Mouse (Mus musculus) G1E-ER4 (cell line): Measurements from ENCODE around the gene Smyd1. TPM values are rescaled to one million over a fixed set of nuclear protein-coding genes. Genes with fewer than 3 reads are reported as not detected.

Source experiments
- GATA1 ChIP-seq: IDR thresholded peaks from one replicate; pipeline ENCODE4 v1.8.0; 2012; ENCODE audit warnings: low read length, inconsistent platforms
- polyA plus RNA-seq: library from polyadenylated mRNA; stranded (reverse); fragments of >175 nt; gene quantifications from 2 replicates; pipeline ENCODE4 v1.2.3, GENCODE M21; 2012

Gene Smyd1
- polyA plus RNA-seq, 1 experiment = 0.04 TPM

DNA sequence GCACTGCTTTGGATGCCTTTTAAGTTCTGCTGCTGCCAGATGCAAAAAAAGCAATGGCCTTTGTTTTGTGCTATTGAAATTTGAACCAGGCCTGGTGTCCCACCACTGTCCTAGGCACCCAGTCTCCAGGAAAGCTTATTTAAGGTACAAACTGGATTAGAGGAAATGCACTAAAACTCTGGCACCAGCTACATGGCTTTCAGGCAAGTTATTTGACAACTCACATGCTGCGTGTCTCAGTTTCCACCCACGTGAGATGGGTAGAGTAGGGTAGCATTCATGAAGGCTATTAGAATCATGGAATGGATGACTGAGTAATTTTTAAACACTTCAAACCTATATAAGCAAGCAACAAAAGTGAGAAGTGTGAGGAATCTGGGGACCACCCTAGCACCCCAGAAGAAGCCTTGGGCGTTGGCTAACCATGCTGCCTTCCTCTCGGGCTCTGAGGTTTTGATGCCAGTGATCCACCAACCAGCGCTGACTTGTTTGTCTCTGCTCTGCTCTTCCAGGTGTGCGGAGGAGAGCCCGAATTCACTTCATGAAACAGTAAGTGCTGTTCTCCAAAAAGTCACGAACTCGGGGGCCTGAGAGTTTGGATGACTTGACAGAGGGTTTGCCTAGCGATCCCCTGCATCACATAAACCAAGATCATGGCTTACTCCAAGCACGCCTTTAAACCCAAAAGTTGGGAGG lies 11.7 kb upstream of the Smyd1 start:
- TF ChIP-seq GATA1 = no peak

DNA sequence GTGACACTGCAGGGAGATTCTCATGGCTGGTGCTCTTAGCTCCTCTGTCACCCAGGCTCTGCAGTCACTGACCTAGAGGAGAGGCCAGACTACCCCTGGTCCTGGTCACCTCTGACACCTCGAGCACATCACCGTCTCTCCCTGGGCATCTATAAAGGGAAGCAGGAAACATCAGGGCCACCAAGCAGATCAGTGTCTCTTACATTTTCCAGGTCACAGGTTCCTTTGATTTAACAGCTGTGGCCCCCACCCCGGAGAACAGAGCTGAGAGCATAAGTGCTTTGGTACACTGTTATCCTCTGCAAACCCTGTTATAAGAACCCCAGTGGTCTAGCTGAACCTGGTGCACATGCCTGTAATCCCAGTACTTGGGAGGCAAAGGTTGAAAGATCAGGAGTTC lies 11.0 kb upstream of the Smyd1 start:
- TF ChIP-seq GATA1 = no peak

DNA sequence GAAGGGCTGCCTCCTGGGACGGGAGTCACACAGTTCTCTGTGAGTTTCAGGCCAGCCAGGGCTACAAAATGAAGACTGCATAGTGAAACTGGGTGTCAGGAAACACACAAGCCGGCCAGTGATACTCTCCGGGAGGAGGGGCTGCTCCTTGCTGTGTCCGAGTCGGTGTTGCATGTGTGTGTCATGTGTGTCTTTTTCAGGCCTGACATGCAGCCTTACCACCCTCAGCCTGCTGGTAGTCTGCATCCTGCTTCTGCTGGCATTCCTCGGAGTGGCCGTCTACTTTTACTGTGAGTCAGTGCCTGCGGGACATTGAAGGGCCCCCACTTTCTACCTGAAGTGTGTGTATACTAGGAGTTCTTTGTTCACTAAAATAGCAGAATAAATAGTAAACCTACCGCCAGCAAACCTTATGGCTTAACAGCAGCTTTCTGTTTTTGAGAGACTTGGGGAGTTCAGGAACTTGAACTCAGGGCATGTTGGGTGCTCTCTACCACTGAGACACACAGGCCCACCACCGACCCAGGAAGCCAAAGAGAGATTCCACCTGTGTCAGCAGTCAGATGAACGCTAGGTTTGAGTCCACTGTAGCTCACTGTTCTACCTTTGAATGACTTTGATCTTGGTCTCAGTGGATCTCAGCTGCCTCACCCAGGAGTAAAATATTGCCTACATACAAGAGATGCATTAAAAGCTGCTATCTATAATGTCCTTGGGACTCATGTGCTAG lies 10.4 kb upstream of the Smyd1 start:
- no peak for TF ChIP-seq GATA1

DNA sequence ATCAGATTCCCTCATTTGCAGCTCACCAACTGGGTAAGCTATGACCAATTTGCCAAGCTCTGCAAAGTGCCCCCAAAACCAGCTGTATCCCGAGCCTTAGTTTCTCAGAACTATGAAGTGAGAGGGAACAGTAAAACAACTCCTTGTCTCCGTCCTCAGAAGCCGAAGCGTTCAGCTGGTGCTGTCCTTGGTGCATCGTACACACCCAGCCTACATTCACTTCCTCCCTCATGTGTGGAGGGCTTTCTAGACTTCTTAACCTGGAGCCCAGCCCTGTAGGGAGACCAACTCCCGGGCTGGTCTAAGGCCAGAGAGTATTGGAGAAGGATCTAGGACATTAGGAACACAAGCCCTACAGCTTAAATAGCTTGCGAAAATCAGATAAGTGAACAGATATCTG lies 8.5 kb upstream of the Smyd1 start:
- TF ChIP-seq GATA1 = no peak

DNA sequence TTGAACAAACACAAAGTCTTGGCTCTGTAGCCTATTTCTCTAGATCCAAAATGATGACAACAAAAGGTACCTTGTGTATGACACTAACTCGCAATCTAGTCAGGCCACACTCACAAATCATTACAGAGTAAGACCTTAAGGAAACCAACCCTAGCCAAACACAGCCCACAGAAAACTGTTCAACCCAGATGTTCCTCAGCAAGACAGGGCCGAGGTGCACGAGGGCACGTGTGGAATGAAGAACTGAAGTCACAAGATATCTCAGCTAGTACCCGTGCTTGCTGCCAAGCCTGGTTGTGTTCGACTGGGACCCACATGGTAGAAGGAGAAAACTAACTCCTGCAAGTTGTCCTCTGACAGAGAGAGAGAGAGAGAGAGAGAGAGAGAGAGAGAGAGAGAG lies 7.8 kb upstream of the Smyd1 start:
- TF ChIP-seq GATA1 = no peak

DNA sequence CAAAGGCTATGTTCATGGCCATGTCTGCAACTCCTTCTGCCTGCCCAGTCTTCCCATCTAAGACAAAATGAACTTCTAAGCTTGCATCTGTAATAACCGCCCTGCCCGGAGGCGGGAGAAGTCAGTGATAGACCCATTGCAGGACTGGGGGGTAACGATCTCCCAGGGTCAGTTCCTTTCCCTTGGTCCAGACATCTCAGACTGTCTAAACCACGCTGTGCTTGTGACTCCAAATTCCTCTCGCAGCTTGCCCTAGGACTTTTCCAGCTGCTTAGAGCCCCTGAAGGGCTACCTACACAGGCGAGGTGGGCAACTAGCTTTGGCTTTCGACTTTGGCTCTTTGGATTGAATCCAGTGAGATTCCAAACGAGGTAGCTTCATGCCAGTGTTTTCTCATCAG lies 2.8 kb upstream of the Smyd1 start:
- TF ChIP-seq GATA1 = no peak

DNA sequence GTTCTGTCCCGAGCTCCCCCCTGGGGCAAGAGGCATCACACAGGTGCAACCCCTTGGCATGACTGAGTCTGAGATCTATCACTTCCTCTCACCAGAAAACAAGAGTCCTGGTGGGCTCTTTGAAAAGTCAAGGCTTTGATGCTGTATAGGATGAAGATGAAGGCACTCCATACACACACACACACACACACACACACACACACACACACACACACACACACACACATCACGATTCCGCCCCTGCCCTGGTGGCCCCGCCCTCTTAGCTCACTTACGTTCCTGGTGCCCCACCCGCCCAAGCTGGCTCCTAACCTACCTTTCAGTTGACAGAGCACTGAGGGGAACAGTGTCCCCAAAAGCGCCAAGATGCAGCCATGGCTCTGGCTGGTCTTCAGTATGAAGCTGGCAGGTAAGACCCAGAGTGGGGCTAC lies 473 bp upstream of the Smyd1 start, which contains the start of gene Cd8b1:
TSS of gene Cd8b1 (plus strand) at position 298 of the 431 bp plus-strand sequence.
- TF ChIP-seq GATA1 = no peak

DNA sequence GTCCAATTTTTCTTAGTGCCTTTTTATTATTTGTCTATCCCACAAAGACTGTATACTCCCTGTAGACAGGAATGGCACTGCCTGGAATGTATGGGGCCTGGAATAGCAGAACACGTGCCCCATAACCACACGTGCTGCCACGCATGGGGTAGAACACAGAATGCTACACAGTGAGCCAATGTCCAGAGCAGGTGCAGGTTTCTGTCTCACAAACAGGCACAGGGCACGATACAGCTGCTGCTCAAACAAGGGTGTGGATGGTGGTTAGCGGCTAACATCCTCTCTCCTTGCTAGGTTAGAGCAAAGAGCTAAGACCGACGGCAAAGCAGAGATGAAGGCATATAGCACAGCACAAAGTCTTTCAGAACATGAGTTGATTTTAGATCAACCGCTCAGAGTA lies 14.5 kb downstream of the Smyd1 start:
- TF ChIP-seq GATA1 = no peak

DNA sequence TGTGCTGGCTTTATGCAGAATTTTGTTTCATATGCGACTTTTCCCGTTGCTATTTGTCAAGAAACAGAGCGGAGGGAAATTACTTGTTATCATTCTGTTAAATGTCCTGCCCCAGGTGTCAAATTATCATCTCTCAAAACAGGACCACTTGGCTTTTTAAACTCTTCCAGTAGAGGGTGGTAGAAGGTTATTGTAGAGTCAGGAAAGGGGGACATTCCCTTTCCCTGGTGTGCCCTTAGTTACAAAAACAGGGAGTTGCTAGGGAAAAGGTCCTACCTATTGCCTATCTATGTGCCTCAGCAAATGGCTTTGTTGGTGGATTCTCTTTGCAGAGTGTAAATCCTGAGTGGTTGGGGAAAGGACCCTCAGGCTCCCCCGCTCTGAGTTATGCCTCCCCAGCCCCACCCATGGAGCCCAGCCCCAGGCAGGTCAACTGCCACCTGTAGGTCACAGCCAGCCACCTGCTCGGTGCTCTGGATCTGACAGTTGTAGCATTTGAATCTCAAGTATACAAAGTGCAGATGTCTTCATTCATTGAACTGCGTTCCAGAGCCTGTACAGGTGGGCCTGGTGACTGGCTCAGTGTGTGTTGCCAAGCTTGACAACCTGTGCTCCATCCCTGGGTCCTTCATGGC lies 19.8 kb downstream of the Smyd1 start:
- no peak for TF ChIP-seq GATA1

DNA sequence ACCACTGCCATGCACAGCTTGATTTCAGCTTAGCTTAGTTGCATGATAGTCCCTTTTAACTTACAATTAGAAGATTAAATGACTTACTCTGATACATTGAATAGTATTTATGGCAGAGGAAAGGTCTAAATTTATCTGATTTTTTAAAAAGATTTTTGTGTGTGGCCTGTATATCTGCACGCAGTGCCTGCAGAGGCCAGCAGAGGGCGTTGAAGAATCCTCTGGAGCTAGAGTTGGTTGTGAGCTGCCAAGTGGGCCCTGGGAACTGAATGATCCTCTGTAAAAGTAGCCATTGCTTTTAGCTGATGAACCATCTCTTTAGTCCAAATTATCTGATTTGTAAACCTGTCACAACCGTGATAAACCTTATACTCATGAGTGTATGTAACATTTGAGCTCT lies 23.3 kb downstream of the Smyd1 start:
- no peak for TF ChIP-seq GATA1

DNA sequence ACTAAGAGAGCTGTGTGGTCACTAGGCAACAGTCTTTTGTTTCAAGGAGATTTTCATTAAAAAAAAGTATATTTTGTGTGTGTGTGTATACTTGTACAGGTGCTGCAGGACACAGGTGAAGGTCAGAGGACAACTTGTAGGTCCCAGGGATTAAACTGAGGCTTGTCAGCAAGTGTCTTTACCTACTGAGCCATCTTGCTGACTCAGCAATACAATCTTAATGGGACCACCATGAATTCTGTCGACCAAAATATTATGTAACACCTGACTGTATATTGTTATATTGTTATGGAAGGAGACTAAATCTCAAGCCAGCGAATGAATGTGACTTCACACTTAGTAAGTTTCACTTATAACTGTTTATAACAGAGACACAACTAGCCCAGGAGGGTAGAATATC lies 24.0 kb downstream of the Smyd1 start:
- TF ChIP-seq GATA1 = no peak

DNA sequence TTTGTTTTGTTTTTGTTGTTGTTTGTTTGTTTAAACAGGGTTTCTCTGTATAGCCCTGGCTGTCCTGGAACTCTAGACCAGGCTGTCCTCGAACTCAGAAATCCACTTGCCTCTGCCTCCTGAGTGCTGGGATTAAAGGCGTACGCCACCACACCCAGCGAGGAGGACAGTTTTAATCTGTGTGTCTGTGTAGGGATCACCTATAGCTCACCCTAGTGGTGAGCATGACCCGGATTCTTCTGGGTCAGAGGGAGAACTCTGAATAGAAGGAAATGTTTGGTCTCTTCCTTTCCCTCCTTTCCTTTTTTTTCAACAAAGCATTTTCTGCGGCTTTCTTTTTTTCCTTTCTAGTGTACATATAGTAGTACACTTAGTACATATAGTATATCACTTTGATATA lies 26.7 kb downstream of the Smyd1 start:
- TF ChIP-seq GATA1 = no peak

DNA sequence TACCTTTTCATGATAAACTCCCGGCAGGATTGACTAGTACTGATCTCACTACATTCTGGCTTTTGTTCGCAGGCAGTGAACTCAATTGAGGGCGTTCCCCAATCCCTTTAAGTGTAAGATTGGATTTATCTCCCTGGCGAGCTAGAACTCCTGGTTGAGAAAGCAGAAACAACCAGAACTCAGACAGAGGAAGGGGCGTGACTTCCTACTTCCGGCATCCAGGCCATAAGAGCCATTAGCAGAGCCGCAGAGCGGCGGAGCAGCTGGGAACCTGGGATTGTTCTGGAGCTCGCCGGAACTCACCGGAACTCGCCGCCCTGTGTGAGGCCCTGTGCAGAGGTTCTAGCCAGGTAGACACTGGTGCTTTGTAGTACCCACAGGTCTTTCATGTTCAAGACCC lies 28.5 kb downstream of the Smyd1 start:
- no peak for TF ChIP-seq GATA1

DNA sequence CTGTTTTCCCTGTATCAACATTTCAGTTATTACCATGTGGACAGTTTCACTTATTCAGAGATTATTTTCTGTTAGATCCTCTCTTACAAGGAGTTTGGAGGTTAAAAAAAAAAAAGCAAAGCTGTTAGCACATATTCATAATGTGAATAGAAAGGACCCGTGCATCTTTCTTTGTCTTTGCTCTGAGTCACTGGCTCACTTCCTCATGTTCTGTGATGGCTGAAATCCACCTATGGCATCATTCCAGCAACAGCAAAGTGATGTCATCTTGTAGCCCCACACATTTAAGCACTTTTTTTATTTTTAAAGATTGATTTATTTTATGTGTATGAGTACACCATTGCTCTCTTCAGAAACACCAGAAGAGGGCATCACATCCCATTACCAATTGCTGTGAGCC lies 42.6 kb downstream of the Smyd1 start:
- TF ChIP-seq GATA1 = no peak

DNA sequence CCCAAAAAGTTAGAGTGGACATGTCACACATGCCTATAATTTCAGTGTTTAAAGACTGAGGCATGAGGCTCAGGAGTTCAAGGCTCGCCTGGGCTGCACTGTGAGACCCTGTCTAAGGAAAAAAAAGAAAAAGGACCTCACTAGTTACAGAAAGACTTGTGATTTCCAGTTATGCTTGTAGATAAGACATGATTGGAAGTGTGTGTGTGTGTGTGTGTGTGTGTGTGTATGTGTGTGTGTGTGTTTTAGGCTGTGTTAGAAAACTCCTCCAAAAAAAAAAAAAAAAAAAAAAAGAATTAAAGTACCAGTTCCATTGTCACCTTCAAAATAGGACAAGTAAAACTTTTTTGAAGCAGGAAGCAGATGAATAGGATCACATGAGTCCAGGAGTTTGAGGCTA lies 47.4 kb downstream of the Smyd1 start:
- TF ChIP-seq GATA1 = no peak

DNA sequence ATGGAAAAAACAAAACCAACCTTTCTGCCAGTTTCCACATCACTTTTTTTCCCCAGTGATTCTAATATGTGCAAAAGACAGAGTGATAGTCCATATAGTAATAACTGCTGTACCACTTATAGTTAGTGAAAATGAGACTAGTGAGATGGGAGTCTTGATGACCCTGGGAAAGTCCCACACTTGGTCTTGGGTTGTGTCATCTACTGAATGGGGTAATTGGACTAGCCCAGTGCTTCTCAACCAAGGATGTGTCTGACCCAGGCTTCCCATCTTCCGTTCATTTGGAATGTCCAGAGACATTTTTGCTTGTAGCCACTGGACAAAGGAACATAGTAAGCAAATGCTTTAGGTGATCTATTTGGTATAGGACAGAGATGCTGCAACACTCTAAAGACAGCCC lies 48.3 kb downstream of the Smyd1 start:
- TF ChIP-seq GATA1 = no peak

DNA sequence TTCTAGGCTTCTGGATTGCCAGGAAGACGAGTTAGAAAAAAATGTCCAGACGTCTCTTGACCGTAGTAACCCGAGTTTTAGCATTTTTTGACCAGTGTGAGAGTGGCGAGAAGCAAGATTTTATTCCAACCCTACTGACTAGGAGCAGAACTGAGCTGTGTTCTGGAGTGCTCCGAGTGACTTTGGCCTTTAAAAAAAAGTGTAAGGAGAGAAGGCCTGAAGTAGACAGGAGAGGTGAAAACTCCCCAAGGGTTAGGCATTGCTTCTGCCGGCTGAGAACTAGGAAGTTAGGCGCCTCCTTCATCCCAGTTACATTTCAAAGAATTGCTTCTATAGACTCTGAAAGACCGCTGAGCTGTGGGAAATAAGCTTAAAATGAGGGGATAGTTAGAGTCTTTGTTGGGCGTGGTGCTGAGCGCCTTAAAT lies 49.7 kb downstream of the Smyd1 start:
- TF ChIP-seq GATA1 = no peak
